Mouse (Mus musculus) midbrain, embryonic 13.5 days (tissue): ENCODE results near the gene Otulin. TPM values are rescaled to one million over a fixed set of nuclear protein-coding genes. Genes with fewer than 3 reads are reported as not detected.

Experiments
- ATAC-seq: fragments of 200-750 bp; cut with Nextera tagmentation; 2 replicates; pipeline ENCODE4 v1.8.0; 2017; ENCODE audit warnings: mild to moderate bottlenecking, moderate TSS enrichment, moderate library complexity
- H3K27ac ChIP-seq: fragments of 300-500 bp; sonication (generic); 2 replicates; pipeline ENCODE4 v1.5.1; 2015; ENCODE audit warnings: inconsistent platforms, mild to moderate bottlenecking, moderate library complexity
- H3K27me3 ChIP-seq: fragments of 300-500 bp; sonication (generic); 2 replicates; pipeline ENCODE4 v1.6.1; 2015; ENCODE audit warnings: mild to moderate bottlenecking, inconsistent platforms
- H3K36me3 ChIP-seq: fragments of 300-500 bp; sonication (generic); 2 replicates; pipeline ENCODE4 v1.6.1; 2015; ENCODE audit warnings: mild to moderate bottlenecking, inconsistent platforms
- H3K4me1 ChIP-seq: fragments of 300-500 bp; sonication (generic); replicated peaks from 2 replicates; pipeline ENCODE4 v1.6.1; 2015; ENCODE audit warnings: inconsistent platforms
- H3K4me2 ChIP-seq: fragments of 300-500 bp; sonication (generic); replicated peaks from 2 replicates; pipeline ENCODE4 v1.6.1; 2015; ENCODE audit warnings: moderate library complexity, mild to moderate bottlenecking, inconsistent platforms
- H3K4me3 ChIP-seq: fragments of 300-500 bp; sonication (generic); replicated peaks from 2 replicates; pipeline ENCODE4 v1.5.1; 2015; ENCODE audit warnings: mild to moderate bottlenecking, inconsistent platforms
- H3K9ac ChIP-seq: fragments of 300-500 bp; sonication (generic); replicated peaks from 2 replicates; pipeline ENCODE4 v1.6.1; 2015; ENCODE audit warnings: mild to moderate bottlenecking, inconsistent platforms
- H3K9me3 ChIP-seq: fragments of 300-500 bp; sonication (generic); 2 replicates; pipeline ENCODE4 v1.6.1; 2016; ENCODE audit warnings: mild to moderate bottlenecking, inconsistent platforms
- WGBS: fragments of 180-500 bp; shearing (Covaris S2); methylation state at CpG from one replicate; pipeline ENCODE4 v1.1.7; 2015; 5-methylcytosine and 5-hydroxymethylcytosine counted together
- polyA plus RNA-seq: library from polyadenylated mRNA; unstranded; fragments of >200 nt; fragmentation: Nextera tagmentation; extraction: Ambion mirVana; gene quantifications from 2 replicates; pipeline ENCODE4 v1.2.1, GENCODE M21; 2015

Gene Otulin
- polyA plus RNA-seq = 20.4 and 24.3 TPM in 2 replicates

DNA sequence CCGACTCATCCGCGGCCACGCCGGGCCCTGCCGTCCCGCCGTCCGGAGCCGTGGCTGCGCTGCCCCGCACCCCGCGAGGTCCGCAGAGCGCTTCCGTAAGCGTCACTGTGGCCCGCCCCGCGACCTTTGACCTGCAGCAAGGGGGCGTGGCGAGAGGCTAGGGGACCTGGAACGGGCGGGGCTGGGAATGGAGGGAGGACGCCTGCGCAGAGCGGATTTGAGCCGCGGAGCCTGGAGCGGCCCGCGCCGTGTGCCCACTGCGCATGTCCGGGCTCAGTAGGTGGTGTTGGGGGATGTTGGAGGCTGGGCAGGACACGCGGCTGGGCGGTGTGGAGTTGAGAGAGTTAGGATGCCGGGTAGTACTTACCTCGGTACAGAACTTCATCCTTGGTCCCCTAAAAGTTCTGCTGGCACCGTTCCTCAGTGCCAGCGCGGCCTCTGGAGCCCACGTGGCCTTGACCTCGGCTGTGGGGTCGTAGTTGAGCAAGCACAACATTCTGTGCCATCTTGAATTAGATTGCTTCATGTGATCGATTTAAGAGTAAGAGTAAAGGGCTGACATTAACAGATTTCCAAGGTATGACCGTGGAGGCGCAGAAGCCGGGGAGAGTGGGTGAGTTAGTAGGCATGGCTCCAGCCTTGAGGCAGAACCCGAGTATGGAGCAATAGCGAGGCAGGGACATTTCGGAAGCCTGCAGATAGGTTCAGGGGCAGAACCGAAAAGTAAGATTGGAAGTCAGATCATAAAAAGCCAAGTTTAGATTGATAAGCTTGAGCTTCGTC is at the start of gene Otulin:
Gene Otulin, minus strand, starts transcription at position 93 of the 783 bp plus-strand sequence.
- Histone ChIP-seq H3K9ac (peak within 1 kb of the TSS; percentile 83), H3K27ac (peak within 1 kb of the TSS; percentile 62; the same call in 1 of the 2 replicates), H3K27me3 (no peaks in the 10 kb centered on the region), H3K36me3 (peaks cover 12% of the 10 kb centered on the region), H3K9me3 (no peaks in the 10 kb centered on the region), H3K4me2 (peak within 1 kb of the TSS; percentile 76), H3K4me3 (peak within 1 kb of the TSS; percentile 91), H3K4me1 (peaks cover 26% of the 10 kb centered on the region)
- peak; percentile 99 for ATAC-seq
- 7% methylated on average over 55 of the region's 56 CpGs for WGBS

DNA sequence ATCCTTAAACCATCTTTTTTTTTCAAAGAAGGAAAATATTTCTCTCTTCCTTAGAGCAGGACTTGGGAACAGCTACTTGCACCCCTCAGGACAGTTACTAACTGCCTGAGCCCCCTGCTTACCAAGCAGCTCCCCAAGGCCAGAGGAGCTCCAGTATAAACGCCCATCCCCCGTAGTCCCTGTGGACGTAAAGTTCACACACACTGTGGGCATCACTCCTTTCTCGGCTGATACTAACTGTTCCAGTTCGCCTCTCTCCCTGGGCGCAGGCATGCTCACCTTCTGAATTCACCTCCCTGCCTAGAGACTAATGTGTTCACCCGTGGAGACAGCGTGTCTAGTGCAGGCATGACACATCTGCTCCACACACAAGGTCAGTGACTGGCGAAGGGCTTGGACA is 48.0 kb upstream of the Otulin start:
- Histone ChIP-seq H3K4me3 (no peak overlapping the region), H3K27me3 (peaks cover 26% of the 10 kb centered on the region), H3K9me3 (no peaks in the 10 kb centered on the region), H3K4me2 (no peak overlapping the region), H3K4me1 (peaks cover 19% of the 10 kb centered on the region), H3K36me3 (no peaks in the 10 kb centered on the region), H3K27ac (no peak overlapping the region), H3K9ac (no peak overlapping the region)
- ATAC-seq = no peak
- 84% methylated on average over 9 of the region's 9 CpGs for WGBS

DNA sequence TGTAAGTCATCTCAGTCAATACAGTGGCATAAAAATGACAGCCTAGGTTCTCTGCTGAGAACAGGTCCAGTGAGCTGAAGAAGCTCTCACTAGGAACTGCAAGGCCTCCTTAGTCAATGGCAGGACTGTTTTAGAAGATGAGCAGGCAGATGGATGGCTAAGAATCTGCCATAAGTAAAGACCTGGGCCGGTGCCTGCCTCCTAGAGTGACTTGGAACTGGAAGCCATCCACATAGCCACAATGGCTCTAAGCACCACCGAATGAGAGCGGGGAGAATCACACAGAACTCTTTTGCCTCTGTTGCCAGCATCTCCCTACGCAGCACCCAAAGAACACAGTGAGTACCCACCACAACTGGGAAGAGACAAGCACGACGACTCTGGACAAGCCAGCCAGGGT is 47.3 kb upstream of the Otulin start:
- peaks cover 19% of the 10 kb centered on the region; the same call in 1 of the 2 replicates for H3K27me3 ChIP-seq
- H3K4me3 ChIP-seq = no peak overlapping the region
- no peak overlapping the region for H3K9ac ChIP-seq
- H3K4me1 ChIP-seq = peaks cover 19% of the 10 kb centered on the region
- no peaks in the 10 kb centered on the region for H3K36me3 ChIP-seq
- no peak overlapping the region for H3K27ac ChIP-seq
- WGBS = 91% methylated on average over 6 of the region's 6 CpGs
- no peak for ATAC-seq
- no peaks in the 10 kb centered on the region for H3K9me3 ChIP-seq
- H3K4me2 ChIP-seq = no peak overlapping the region

DNA sequence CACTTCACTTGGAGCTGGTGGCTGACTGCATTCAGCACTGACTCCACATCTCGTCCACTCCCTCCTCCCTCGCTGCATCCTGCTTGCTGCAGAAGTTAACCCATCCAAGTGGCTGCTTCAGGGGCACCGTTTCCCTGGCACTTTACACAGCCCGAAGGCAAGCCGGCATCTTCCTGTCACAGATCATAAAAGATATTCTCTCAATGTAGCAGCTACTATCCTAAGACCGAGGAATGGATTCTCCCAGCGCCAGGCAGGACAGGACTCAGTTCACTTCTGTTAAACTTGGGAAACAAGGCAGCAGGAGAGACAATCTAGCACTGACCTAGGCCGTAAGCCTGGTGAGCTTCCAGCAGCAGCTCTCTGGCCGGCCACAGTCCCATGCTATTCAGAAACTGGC is 45.7 kb upstream of the Otulin start:
- no peak for ATAC-seq

DNA sequence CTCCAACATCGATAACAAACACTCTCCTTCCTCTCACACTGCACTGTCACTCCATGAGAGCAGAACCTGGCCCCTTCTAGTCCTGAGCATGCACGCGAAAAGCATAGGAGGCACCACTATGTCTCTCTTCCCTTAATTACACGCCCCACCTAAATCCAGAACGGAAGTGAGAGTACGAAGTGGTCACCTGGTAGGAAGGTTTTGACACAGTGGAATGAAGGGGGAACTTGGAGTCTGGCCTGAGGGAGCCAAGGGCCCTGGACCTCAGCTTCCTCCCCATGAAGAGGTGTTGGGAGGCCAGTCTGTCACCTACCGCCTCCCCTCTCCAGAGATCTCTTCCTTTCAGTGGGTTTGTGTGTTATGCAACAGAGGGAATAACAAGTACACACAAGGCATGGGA is 44.6 kb upstream of the Otulin start:
- Histone ChIP-seq H3K27ac (no peak overlapping the region), H3K9ac (no peak overlapping the region), H3K27me3 (peaks cover 7% of the 10 kb centered on the region; the same call in 1 of the 2 replicates), H3K4me3 (no peak overlapping the region), H3K9me3 (no peaks in the 10 kb centered on the region), H3K4me2 (no peak overlapping the region), H3K4me1 (peaks cover 18% of the 10 kb centered on the region), H3K36me3 (no peaks in the 10 kb centered on the region)
- 92% methylated on average over 7 of the region's 7 CpGs for WGBS
- no peak for ATAC-seq

More for the DNA sequence above, 45.7 kb upstream of the Otulin start:
- Histone ChIP-seq H3K36me3 (no peaks in the 10 kb centered on the region), H3K27ac (no peak overlapping the region), H3K27me3 (peaks cover 15% of the 10 kb centered on the region; the same call in 1 of the 2 replicates), H3K9me3 (no peaks in the 10 kb centered on the region), H3K4me2 (no peak overlapping the region), H3K9ac (0 out of 2 replicates have a peak overlapping the region, but pooled peaks have one; percentile 32), H3K4me1 (peaks cover 24% of the 10 kb centered on the region), H3K4me3 (no peak overlapping the region)
- 45% methylated on average over 9 of the region's 9 CpGs for WGBS

DNA sequence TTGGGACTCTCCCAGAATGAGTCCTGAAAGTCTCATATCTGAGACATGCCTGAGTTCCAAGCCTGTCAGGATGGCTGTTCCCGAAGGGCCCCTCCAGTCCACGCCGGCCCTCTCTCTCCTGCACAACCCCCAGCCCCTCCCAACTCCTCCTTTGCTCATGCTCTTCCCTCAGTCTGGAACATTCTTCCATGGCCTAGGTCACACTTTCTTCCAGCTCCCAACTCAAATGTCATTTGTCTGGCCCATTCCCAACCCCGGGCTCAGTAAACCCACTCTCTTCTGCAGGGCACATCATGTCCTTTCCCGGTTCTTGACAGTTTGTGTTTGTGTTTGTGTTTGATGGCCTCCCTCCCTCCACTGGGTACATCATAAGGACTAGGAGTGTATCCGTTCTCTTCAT is 43.5 kb upstream of the Otulin start:
- H3K27me3 ChIP-seq = no peaks in the 10 kb centered on the region; the same call in 1 of the 2 replicates
- H3K4me1 ChIP-seq = peaks cover 18% of the 10 kb centered on the region
- H3K27ac ChIP-seq = no peak overlapping the region
- ATAC-seq = no peak
- H3K36me3 ChIP-seq = no peaks in the 10 kb centered on the region
- 90% methylated on average over 6 of the region's 6 CpGs for WGBS
- H3K4me3 ChIP-seq = no peak overlapping the region
- H3K9ac ChIP-seq = no peak overlapping the region
- no peaks in the 10 kb centered on the region for H3K9me3 ChIP-seq
- no peak overlapping the region for H3K4me2 ChIP-seq

DNA sequence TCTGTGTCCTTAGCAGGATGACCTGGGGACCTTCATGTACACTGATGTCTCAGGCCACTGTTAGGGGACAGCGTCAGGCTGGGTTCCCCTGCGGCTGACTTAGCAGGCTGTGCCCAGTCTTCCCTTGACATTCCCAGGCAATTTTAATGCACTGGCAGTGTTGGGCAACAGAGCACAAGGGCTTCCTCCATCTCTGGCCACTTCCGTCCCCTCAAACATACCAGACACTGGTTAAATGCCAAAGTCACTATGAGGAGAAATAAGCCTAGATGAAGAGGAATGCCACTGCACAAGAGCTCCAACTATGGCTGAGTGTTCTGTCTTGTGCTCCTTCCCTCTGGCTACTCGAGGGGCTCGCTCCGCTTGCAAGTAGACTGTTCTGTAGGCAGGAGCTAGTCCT is 42.7 kb upstream of the Otulin start:
- Histone ChIP-seq H3K4me2 (no peak overlapping the region), H3K4me3 (no peak overlapping the region), H3K36me3 (no peaks in the 10 kb centered on the region), H3K9ac (no peak overlapping the region), H3K27ac (no peak overlapping the region), H3K4me1 (peaks cover 18% of the 10 kb centered on the region), H3K9me3 (no peaks in the 10 kb centered on the region), H3K27me3 (no peaks in the 10 kb centered on the region)
- 87% methylated on average over 6 of the region's 6 CpGs for WGBS
- no peak for ATAC-seq

DNA sequence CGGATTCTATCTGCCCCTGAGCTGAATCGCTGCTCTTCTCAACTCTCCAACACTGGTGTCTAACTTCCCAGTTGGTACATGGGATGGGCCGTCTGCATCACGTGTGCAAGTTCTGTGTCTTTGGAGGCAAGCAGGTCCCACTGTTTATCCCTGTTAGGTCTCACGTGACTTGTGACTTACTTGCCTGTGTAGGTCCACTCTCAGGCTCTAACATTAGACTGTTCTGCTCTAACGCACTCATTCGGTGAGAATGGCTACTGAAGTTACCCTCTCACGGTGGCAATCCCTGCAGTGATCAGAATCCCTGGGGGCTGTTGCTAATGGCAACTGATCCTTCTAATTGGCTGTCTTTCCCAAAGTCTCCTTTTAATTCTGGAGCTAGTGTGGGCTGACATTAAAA is 41.8 kb upstream of the Otulin start:
- Histone ChIP-seq H3K4me3 (no peak overlapping the region), H3K9me3 (no peaks in the 10 kb centered on the region), H3K36me3 (no peaks in the 10 kb centered on the region), H3K9ac (no peak overlapping the region), H3K4me1 (peaks cover 18% of the 10 kb centered on the region), H3K27me3 (no peaks in the 10 kb centered on the region), H3K4me2 (no peak overlapping the region), H3K27ac (no peak overlapping the region)
- WGBS = 43% methylated on average over 8 of the region's 8 CpGs
- no peak for ATAC-seq

DNA sequence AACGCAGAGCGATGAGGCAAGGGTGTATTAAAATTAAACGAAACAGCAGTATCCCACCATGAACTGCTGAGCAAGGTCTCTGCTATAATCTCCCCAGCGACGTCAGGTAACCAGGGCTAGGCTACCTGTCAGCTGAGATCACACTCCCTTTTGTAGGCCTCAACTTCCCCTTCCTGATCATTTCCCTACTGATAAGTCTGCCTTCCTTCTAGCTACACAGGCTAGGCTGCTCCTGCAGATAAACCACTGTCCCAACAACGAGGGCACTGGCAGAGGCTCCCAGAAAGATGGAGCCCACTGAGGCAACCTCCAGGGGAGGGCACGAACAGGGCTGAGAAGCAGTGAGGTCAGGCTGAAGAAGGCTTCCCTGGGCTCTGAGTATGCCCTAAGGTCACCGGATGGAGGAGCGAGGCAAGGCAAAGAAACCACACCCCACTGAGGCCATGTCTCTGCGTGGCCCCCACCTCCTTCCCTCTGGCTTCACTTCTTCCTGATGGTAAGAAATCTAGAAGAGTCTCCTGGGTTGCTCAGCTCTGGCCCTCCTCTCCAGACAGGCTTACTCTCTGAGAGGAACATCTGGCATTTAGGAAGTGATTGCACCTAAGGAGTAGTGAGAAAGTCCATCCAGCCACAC is 41.2 kb upstream of the Otulin start:
- no peak for ATAC-seq
- Histone ChIP-seq H3K9ac (no peak overlapping the region), H3K9me3 (no peaks in the 10 kb centered on the region), H3K4me1 (peaks cover 16% of the 10 kb centered on the region), H3K36me3 (no peaks in the 10 kb centered on the region), H3K4me2 (no peak overlapping the region), H3K4me3 (no peak overlapping the region), H3K27me3 (no peaks in the 10 kb centered on the region), H3K27ac (no peak overlapping the region)
- WGBS = 86% methylated on average over 10 of the region's 10 CpGs

DNA sequence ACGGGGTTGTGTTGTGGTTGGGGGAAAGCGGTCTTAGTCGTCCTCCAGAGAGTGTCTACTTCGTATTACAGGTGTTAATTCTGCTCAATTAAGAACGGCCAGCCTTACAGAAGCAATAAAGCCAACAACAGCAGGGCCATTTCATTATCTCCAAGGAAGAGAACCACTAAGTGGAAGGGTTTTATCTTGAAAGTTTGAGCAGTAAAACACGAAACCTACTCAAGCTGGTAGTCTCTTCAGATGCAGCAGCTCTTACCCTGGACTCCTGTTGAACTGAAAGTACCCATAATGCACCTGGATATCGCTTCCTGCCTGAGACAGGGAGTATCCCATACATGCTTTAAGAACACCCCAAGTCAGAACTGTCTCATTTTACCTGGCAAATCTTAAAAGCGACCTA is 40.2 kb upstream of the Otulin start:
- Histone ChIP-seq H3K36me3 (no peaks in the 10 kb centered on the region), H3K27ac (no peak overlapping the region), H3K9me3 (no peaks in the 10 kb centered on the region), H3K4me1 (peaks cover 9% of the 10 kb centered on the region), H3K27me3 (no peaks in the 10 kb centered on the region), H3K4me2 (no peak overlapping the region), H3K9ac (no peak overlapping the region), H3K4me3 (no peak overlapping the region)
- 91% methylated on average over 8 of the region's 8 CpGs for WGBS
- no peak for ATAC-seq

DNA sequence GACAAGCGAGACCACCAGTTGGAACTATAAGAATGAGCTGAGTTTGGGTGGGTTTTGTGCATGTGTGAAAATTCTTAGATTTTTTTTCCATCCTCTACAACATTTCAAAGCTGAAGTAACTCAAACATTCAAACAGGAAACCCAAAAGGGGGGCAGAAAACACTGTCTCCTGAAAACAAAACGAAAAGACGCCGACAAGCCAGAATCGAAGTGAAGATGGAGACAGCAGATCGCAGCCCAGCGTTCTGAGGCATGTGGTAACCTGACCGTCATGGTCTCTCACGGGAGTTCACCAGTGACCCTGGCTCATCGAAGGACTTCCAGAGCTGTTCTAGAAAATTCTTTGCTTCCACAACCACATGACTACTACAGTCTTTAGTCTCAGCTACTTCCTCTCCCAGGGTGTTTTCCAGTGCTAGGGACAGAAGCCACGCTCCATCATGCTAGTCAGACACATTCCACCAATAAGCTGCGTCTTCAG is 39.5 kb upstream of the Otulin start:
- Histone ChIP-seq H3K27ac (no peak overlapping the region), H3K4me1 (peaks cover 9% of the 10 kb centered on the region), H3K36me3 (no peaks in the 10 kb centered on the region), H3K4me2 (no peak overlapping the region), H3K9me3 (no peaks in the 10 kb centered on the region), H3K4me3 (no peak overlapping the region), H3K27me3 (no peaks in the 10 kb centered on the region), H3K9ac (no peak overlapping the region)
- no peak for ATAC-seq
- 88% methylated on average over 12 of the region's 12 CpGs for WGBS

DNA sequence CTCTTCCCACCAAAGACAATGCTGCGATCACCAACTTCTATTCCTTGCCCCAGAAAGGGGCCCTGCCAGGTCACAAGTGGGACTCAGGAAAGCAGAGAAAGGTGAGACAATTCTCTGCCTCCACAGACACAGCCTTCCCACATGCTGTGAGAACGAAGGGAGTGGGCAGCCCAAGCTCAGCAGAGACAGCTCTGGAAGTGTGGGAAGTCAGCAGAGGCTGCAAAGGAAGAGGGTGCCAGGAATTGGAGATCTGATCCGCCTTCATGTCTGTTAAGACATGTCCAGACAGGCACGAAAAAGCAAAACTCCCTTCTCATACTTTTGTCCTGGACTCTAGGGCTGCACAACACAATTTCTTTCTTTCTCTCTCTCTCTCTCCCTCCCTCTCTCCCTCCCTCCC is 38.8 kb upstream of the Otulin start:
- no peak overlapping the region for H3K9ac ChIP-seq
- WGBS = 85% methylated on average over 4 of the region's 4 CpGs
- no peak for ATAC-seq
- H3K4me1 ChIP-seq = peaks cover 9% of the 10 kb centered on the region
- no peaks in the 10 kb centered on the region for H3K27me3 ChIP-seq
- H3K9me3 ChIP-seq = no peaks in the 10 kb centered on the region
- H3K36me3 ChIP-seq = no peaks in the 10 kb centered on the region
- no peak overlapping the region for H3K4me2 ChIP-seq
- no peak overlapping the region for H3K4me3 ChIP-seq
- H3K27ac ChIP-seq = no peak overlapping the region
